Mouse (Mus musculus) ES-Bruce4 (cell line): ENCODE results near the gene Gm773. TPM values are rescaled to one million over a fixed set of nuclear protein-coding genes. Genes with fewer than 3 reads are reported as not detected.
"Not testable (repeated sequence)": the region's sequence is repeated elsewhere in the genome, so short reads cannot be mapped to it uniquely, and the experiment has no call there.

Experiments
- H3K27ac ChIP-seq: 2 replicates; pipeline ENCODE4 v1.5.1; 2012; ENCODE audit warnings: low read length, inconsistent platforms; ENCODE audit not compliant: insufficient read depth
- H3K27me3 ChIP-seq: 2 replicates; pipeline ENCODE4 v1.6.1; 2012; ENCODE audit warnings: mild to moderate bottlenecking, low read length, inconsistent platforms; ENCODE audit not compliant: control insufficient read depth, poor library complexity, insufficient read depth, severe bottlenecking
- H3K36me3 ChIP-seq: 2 replicates; pipeline ENCODE4 v1.6.1; 2012; ENCODE audit warnings: inconsistent platforms, mild to moderate bottlenecking, low read length, moderate library complexity; ENCODE audit not compliant: control insufficient read depth, poor library complexity, insufficient read depth, severe bottlenecking
- H3K4me1 ChIP-seq: one replicate; pipeline ENCODE4 v1.8.1; 2011; ENCODE audit warnings: low read length; ENCODE audit not compliant: control insufficient read depth, insufficient read depth
- H3K4me3 ChIP-seq: 2 replicates; pipeline ENCODE4 v1.5.1; 2011; ENCODE audit warnings: low read depth, mild to moderate bottlenecking, low read length
- H3K9ac ChIP-seq: 2 replicates; pipeline ENCODE4 v1.6.1; 2012; ENCODE audit warnings: low read depth, mild to moderate bottlenecking, inconsistent platforms; ENCODE audit not compliant: poor library complexity, severe bottlenecking
- H3K9me3 ChIP-seq: replicated peaks from 2 replicates; pipeline ENCODE4 v1.6.1; 2012; ENCODE audit warnings: mild to moderate bottlenecking, low read length, inconsistent platforms; ENCODE audit not compliant: control insufficient read depth, poor library complexity, insufficient read depth, severe bottlenecking
- CTCF ChIP-seq: IDR thresholded peaks from one replicate; pipeline ENCODE4 v1.8.1; 2011; ENCODE audit warnings: low read depth, low read length
- EP300 ChIP-seq: IDR thresholded peaks from 2 replicates; pipeline ENCODE4 v1.6.1; 2011; ENCODE audit warnings: low read depth, low read length; ENCODE audit not compliant: insufficient read depth
- POLR2A ChIP-seq: IDR thresholded peaks from one replicate; pipeline ENCODE4 v1.8.1; 2011; ENCODE audit warnings: low read length; ENCODE audit not compliant: insufficient read depth
- polyA plus RNA-seq: library from polyadenylated mRNA; stranded (reverse); fragments of >200 nt; gene quantifications from 2 replicates; pipeline ENCODE4 v1.2.4, GENCODE M21; 2011; ENCODE audit warnings: low read depth; ENCODE audit not compliant: missing spikeins, insufficient read depth, insufficient read length

The Gm773 gene
- not detected in 2 replicates for polyA plus RNA-seq

DNA sequence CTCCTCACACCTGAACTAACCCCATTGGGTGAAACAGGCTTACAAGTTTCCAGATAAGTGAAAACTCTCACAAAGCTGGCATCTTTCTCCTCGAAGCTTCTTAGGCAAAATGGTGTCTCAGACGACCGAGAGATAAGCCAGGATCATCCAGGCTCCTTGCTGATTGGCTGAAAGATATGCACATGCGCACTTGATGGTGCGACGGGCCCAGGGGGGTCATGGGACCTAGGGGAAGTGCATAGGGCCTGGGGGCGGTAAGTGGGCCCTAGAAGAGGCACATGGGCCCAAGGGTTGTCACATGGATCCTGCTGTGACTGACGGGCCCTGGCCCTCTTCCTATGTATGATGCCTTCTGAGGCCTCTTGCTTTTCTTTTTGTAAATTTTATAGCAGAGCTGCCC, at the start of gene Gm773:
Gm773 (minus strand) TSS at position 111 of the 400 bp plus-strand sequence.
- no peak within 1 kb of the TSS for H3K27ac ChIP-seq
- TF ChIP-seq POLR2A (no peak), CTCF (no peak), EP300 (no peak)

GRCm38 (mm10) chrX:56186449-56186848, 26.2 kb downstream of the Gm773 start:
- H3K9ac ChIP-seq, H3K9me3 ChIP-seq, H3K27ac ChIP-seq, H3K4me3 ChIP-seq, H3K27me3 ChIP-seq, H3K36me3 ChIP-seq, H3K4me1 ChIP-seq: not testable (repeated sequence)

More for the DNA sequence above, at the start of gene Gm773:
- Histone ChIP-seq H3K27me3 (no peaks in the 10 kb centered on the region), H3K9ac (no peak within 1 kb of the TSS), H3K36me3 (no peaks in the 10 kb centered on the region), H3K4me1 (no peaks in the 10 kb centered on the region), H3K9me3 (no peaks in the 10 kb centered on the region), H3K4me3 (no peak within 1 kb of the TSS)

DNA sequence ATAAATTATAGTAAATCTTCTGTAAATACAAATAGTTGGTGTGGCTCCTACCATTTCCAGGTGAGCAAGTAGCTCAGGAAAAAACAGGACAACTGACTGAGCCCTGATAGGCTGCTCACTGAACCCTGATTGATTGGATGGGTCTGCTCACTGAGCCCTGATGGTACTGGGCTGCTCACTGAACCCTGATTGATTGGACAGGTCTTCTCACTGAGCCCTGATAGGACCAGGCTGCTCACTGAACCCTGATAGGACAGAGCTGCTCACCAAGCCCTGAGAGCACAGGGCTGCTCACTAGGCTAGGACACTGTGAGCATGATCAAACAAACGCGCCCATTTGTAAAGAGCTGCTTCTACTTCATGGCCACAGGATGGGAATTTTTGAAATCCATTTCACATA, 61.3 kb downstream of the Gm773 start:
- no peak for TF ChIP-seq CTCF
- no peak for TF ChIP-seq EP300
- no peak for TF ChIP-seq POLR2A

More for the DNA sequence above, 61.3 kb downstream of the Gm773 start:
- H3K4me1 ChIP-seq = no peaks in the 10 kb centered on the region
- H3K36me3 ChIP-seq = no peaks in the 10 kb centered on the region
- H3K27ac ChIP-seq = no peak overlapping the region
- H3K9ac ChIP-seq = no peak overlapping the region
- no peaks in the 10 kb centered on the region for H3K9me3 ChIP-seq
- H3K27me3 ChIP-seq = no peaks in the 10 kb centered on the region
- H3K4me3 ChIP-seq = no peak overlapping the region

Other genes starting within 250 kb of the Gm773 start
- not detected in 2 replicates for gene 3830403N18Rik, start 76.3 kb downstream of the Gm773 start, polyA plus RNA-seq
- 4.4 and 6.2 TPM in 2 replicates for gene Zfp449, start 133.5 kb upstream of the Gm773 start, polyA plus RNA-seq
- 3.3 and 3.5 TPM in 2 replicates for gene Smim10l2a, start 161.7 kb upstream of the Gm773 start, polyA plus RNA-seq
- gene Gm2174, start 235.1 kb upstream of the Gm773 start, polyA plus RNA-seq = 2.4 TPM in 1 of 2 replicates, not detected in the other
- gene Ints6l, start 242.0 kb upstream of the Gm773 start, polyA plus RNA-seq = 10.5 and 11.1 TPM in 2 replicates